In the genomic region with DNA sequence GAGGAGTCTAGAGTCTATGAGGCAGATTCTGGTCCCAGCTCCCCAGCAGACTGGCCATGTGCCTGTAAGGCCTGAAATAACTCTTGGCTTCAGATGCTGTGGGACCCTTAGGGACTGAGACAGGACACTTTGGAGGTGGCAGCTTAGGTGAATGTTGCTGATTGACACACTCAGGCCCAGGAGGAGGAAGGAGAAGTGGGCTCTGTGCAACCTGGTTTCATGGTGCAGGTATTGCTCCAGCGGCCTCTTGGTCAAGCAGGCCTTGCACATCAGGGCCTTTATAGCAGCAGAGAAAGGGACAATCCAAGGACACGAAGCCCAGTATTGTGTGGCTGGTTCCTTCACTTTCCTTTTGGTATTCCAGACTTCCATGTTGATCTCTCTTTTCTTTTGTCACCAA, we compare ENCODE assay signal across 30 mouse cellular contexts. TPM values are rescaled to one million over a fixed set of nuclear protein-coding genes. Genes with fewer than 3 reads are reported as not detected.
"Had no signal": no experiment of that assay in that cellular context is flagged by ENCODE, and none has a peak within 500 bp of the region (broad histone marks: within the 10 kb centered on the region; RNA-seq: fewer than 3 reads in every experiment).

No protein-coding gene starts in this region.

- ATAC-seq: intestine, embryonic 15.5 days; lung, postnatal 0 days; midbrain, embryonic 15.5 days had no signal

- H3K9me3 ChIP-seq: intestine, embryonic 15.5 days; kidney, embryonic 15.5 days; liver, embryonic 15.5 days; midbrain, embryonic 12.5 days; midbrain, embryonic 15.5 days had no signal

- H3K4me2 ChIP-seq: intestine, embryonic 15.5 days; kidney, embryonic 15.5 days; liver, embryonic 11.5 days; liver, embryonic 15.5 days; lung, embryonic 14.5 days; midbrain, embryonic 12.5 days; midbrain, embryonic 15.5 days had no signal

- H3K4me1 ChIP-seq: kidney, embryonic 15.5 days; midbrain, embryonic 12.5 days; midbrain, embryonic 15.5 days had no signal

- H3K36me3 ChIP-seq: intestine, embryonic 15.5 days; kidney, embryonic 15.5 days; liver, embryonic 15.5 days; midbrain, embryonic 12.5 days; midbrain, embryonic 15.5 days had no signal

- H3K27ac ChIP-seq: intestine, embryonic 15.5 days; kidney, embryonic 15.5 days; left cerebral cortex, adult 2 months; liver, embryonic 15.5 days; macrophage; midbrain, embryonic 12.5 days; midbrain, embryonic 15.5 days; stomach, postnatal 0 days had no signal

- H3K9ac ChIP-seq: intestine, embryonic 15.5 days; kidney, embryonic 15.5 days; liver, embryonic 15.5 days; lung, embryonic 14.5 days; midbrain, embryonic 12.5 days; midbrain, embryonic 15.5 days had no signal

- H3K4me3 ChIP-seq: intestine, embryonic 15.5 days; kidney, embryonic 15.5 days; left cerebral cortex, adult 2 months; liver, embryonic 15.5 days; midbrain, embryonic 12.5 days; midbrain, embryonic 15.5 days; myocyte had no signal

- H3K27me3 ChIP-seq: intestine, embryonic 15.5 days; kidney, embryonic 15.5 days; liver, embryonic 15.5 days; midbrain, embryonic 12.5 days; midbrain, embryonic 15.5 days had no signal

- DNase-seq: kidney, adult 11 months; kidney, adult 8-10 months; kidney, postnatal 10 days; kidney, postnatal 36 days; layer of hippocampus, postnatal 36 days; lung, embryonic 14.5 days; right cerebral cortex, adult 18-20 months; right cerebral cortex, postnatal 25 days; thymus, adult 2 months; thymus, postnatal 14 days; thymus, postnatal 4 days had no signal

RNA-seq across cellular contexts. Expression of gene Camp, which starts 4.9 kb away (rescaled TPM):
- total RNA-seq: layer of hippocampus, adult 8-10 months; layer of hippocampus, postnatal 36 days; left cerebral cortex, adult 2 months; left cerebral cortex, postnatal 10 days; left cerebral cortex, postnatal 36 days had no signal
- polyA plus RNA-seq: lung, embryonic 14.5 days; midbrain, embryonic 15.5 days; myocyte had no signal

RNA-seq across cellular contexts. Expression of gene Spink8, which starts 42.3 kb away (rescaled TPM):
- polyA plus RNA-seq: intestine, embryonic 15.5 days; limb, embryonic 11.5 days; liver, embryonic 11.5 days; liver, embryonic 15.5 days; lung, embryonic 14.5 days; lung, postnatal 0 days; macrophage; midbrain, embryonic 12.5 days; midbrain, embryonic 15.5 days; myocyte; neural tube, embryonic 11.5 days; neural tube, embryonic 14.5 days; spleen, adult 2 months; stomach, embryonic 14.5 days; stomach, postnatal 0 days had no signal
